Mouse (Mus musculus) megakaryocyte, embryonic 14.5 days (primary cell): ENCODE results near the gene Rnf11. TPM values are rescaled to one million over a fixed set of nuclear protein-coding genes. Genes with fewer than 3 reads are reported as not detected.

ENCODE experiments used
- H3K27me3 ChIP-seq: replicated peaks from 2 replicates; pipeline ENCODE3; 2012; ENCODE audit warnings: inconsistent platforms
- H3K36me3 ChIP-seq: replicated peaks from 2 replicates; pipeline ENCODE3; 2012; ENCODE audit warnings: low read length, inconsistent platforms, mixed read lengths
- H3K4me1 ChIP-seq: 2 replicates; pipeline ENCODE4 v1.6.1; 2012; ENCODE audit warnings: inconsistent platforms
- H3K4me3 ChIP-seq: replicated peaks from 2 replicates; pipeline ENCODE3; 2012; ENCODE audit warnings: moderate library complexity, mild to moderate bottlenecking, inconsistent platforms
- H3K9me3 ChIP-seq: 2 replicates; pipeline ENCODE4 v1.6.1; 2012; ENCODE audit warnings: inconsistent platforms
- FLI1 ChIP-seq: IDR thresholded peaks from 2 replicates; pipeline ENCODE4 v1.6.1; 2012; ENCODE audit warnings: low read length, inconsistent platforms, mixed read lengths
- GATA1 ChIP-seq: IDR thresholded peaks from 3 replicates; pipeline ENCODE4 v1.6.1; 2012; ENCODE audit warnings: mixed read lengths, low read length, inconsistent platforms, borderline replicate concordance
- polyA plus RNA-seq: library from polyadenylated mRNA; stranded (reverse); fragments of >175 nt; gene quantifications from 2 replicates; pipeline ENCODE4 v1.2.3, GENCODE M21; 2012; ENCODE audit warnings: low replicate concordance; ENCODE audit not compliant: insufficient read depth

Rnf11 gene
- polyA plus RNA-seq, 1 experiment, result 38.6 TPM

- H3K4me3 ChIP-seq, result peak overlapping the region; percentile 97
- peaks cover 52% of the 10 kb centered on the region for H3K4me1 ChIP-seq
- peaks cover 24% of the 10 kb centered on the region for H3K36me3 ChIP-seq
- H3K9me3 ChIP-seq, result no peaks in the 10 kb centered on the region
- no peaks in the 10 kb centered on the region for H3K27me3 ChIP-seq
- no peak for TF ChIP-seq FLI1
- TF ChIP-seq GATA1, result no peak
These were observed 8.7 kb downstream of the Rnf11 start for GRCm38 (mm10) chr4:109475577-109476553.

- Histone ChIP-seq H3K36me3 (peaks cover 30% of the 10 kb centered on the region), H3K27me3 (no peaks in the 10 kb centered on the region), H3K4me1 (peaks cover 53% of the 10 kb centered on the region), H3K9me3 (no peaks in the 10 kb centered on the region), H3K4me3 (peak overlapping the region; percentile 97)
- TF ChIP-seq GATA1, result no peak
- no peak for TF ChIP-seq FLI1
These were observed 9.4 kb downstream of the Rnf11 start for GRCm38 (mm10) chr4:109475078-109475477.

GRCm38 (mm10) chr4:109472566-109472965 lies 12.0 kb downstream of the Rnf11 start:
- Histone ChIP-seq H3K9me3 (no peaks in the 10 kb centered on the region), H3K36me3 (peaks cover 41% of the 10 kb centered on the region), H3K4me3 (peak overlapping the region; percentile 77), H3K4me1 (peaks cover 65% of the 10 kb centered on the region), H3K27me3 (no peaks in the 10 kb centered on the region)
- no peak for TF ChIP-seq FLI1
- no peak for TF ChIP-seq GATA1

- Histone ChIP-seq H3K4me1 (peaks cover 66% of the 10 kb centered on the region), H3K9me3 (no peaks in the 10 kb centered on the region), H3K36me3 (peaks cover 45% of the 10 kb centered on the region), H3K4me3 (no peak overlapping the region), H3K27me3 (no peaks in the 10 kb centered on the region)
- TF ChIP-seq FLI1 (no peak), GATA1 (no peak)
These were observed 12.9 kb downstream of the Rnf11 start for GRCm38 (mm10) chr4:109471606-109472005.

GRCm38 (mm10) chr4:109467687-109468086 lies 16.8 kb downstream of the Rnf11 start:
- no peaks in the 10 kb centered on the region for H3K9me3 ChIP-seq
- peaks cover 52% of the 10 kb centered on the region for H3K36me3 ChIP-seq
- peaks cover 84% of the 10 kb centered on the region for H3K4me1 ChIP-seq
- H3K4me3 ChIP-seq, result no peak overlapping the region
- no peaks in the 10 kb centered on the region for H3K27me3 ChIP-seq
- no peak for TF ChIP-seq GATA1
- TF ChIP-seq FLI1, result no peak

- no peaks in the 10 kb centered on the region for H3K27me3 ChIP-seq
- H3K36me3 ChIP-seq, result peaks cover 35% of the 10 kb centered on the region
- H3K4me3 ChIP-seq, result no peak overlapping the region
- no peaks in the 10 kb centered on the region for H3K9me3 ChIP-seq
- peaks cover 83% of the 10 kb centered on the region for H3K4me1 ChIP-seq
- TF ChIP-seq FLI1, result no peak
- TF ChIP-seq GATA1, result no peak
These were observed 20.6 kb downstream of the Rnf11 start for GRCm38 (mm10) chr4:109463892-109464291.

GRCm38 (mm10) chr4:109460421-109461179 lies 23.9 kb downstream of the Rnf11 start:
- H3K36me3 ChIP-seq, result peaks cover 42% of the 10 kb centered on the region
- peaks cover 76% of the 10 kb centered on the region for H3K4me1 ChIP-seq
- no peaks in the 10 kb centered on the region for H3K27me3 ChIP-seq
- TF ChIP-seq GATA1 (no peak), FLI1 (no peak)
- no peak overlapping the region for H3K4me3 ChIP-seq
- H3K9me3 ChIP-seq, result no peaks in the 10 kb centered on the region

GRCm38 (mm10) chr4:109456821-109457220 lies 27.7 kb downstream of the Rnf11 start:
- H3K4me1 ChIP-seq, result peaks cover 49% of the 10 kb centered on the region
- no peaks in the 10 kb centered on the region for H3K9me3 ChIP-seq
- H3K36me3 ChIP-seq, result peaks cover 69% of the 10 kb centered on the region
- H3K27me3 ChIP-seq, result no peaks in the 10 kb centered on the region
- TF ChIP-seq FLI1 (no peak), GATA1 (no peak)
- H3K4me3 ChIP-seq, result no peak overlapping the region

- no peaks in the 10 kb centered on the region for H3K27me3 ChIP-seq
- no peak overlapping the region for H3K4me3 ChIP-seq
- peaks cover 97% of the 10 kb centered on the region for H3K36me3 ChIP-seq
- peaks cover 72% of the 10 kb centered on the region for H3K4me1 ChIP-seq
- TF ChIP-seq FLI1 (no peak), GATA1 (no peak)
- no peaks in the 10 kb centered on the region for H3K9me3 ChIP-seq
These were observed 36.0 kb downstream of the Rnf11 start for GRCm38 (mm10) chr4:109448531-109448930.
